Mouse (Mus musculus) embryonic facial prominence, embryonic 15.5 days (tissue): ENCODE measurements around the gene Grk1. TPM values are rescaled to one million over a fixed set of nuclear protein-coding genes. Genes with fewer than 3 reads are reported as not detected.

Source experiments
- ATAC-seq: fragments of 200-750 bp; cut with Nextera tagmentation; 2 replicates; pipeline ENCODE4 v1.8.0; 2017; ENCODE audit warnings: low read depth, moderate TSS enrichment; ENCODE audit not compliant: insufficient number of reproducible peaks, low FRiP score, low TSS enrichment
- H3K27ac ChIP-seq: fragments of 300-500 bp; sonication (generic); replicated peaks from 2 replicates; pipeline ENCODE4 v1.5.1; 2015; ENCODE audit warnings: mild to moderate bottlenecking, inconsistent platforms
- H3K27me3 ChIP-seq: fragments of 300-500 bp; sonication (generic); 2 replicates; pipeline ENCODE4 v1.6.1; 2015; ENCODE audit warnings: inconsistent platforms
- H3K36me3 ChIP-seq: fragments of 300-500 bp; sonication (generic); 2 replicates; pipeline ENCODE4 v1.6.1; 2015; ENCODE audit warnings: mild to moderate bottlenecking, inconsistent platforms
- H3K4me1 ChIP-seq: fragments of 300-500 bp; sonication (generic); 2 replicates; pipeline ENCODE4 v1.6.1; 2015; ENCODE audit warnings: inconsistent platforms
- H3K4me2 ChIP-seq: fragments of 300-500 bp; sonication (generic); replicated peaks from 2 replicates; pipeline ENCODE4 v1.6.1; 2015; ENCODE audit warnings: mild to moderate bottlenecking, inconsistent platforms
- H3K4me3 ChIP-seq: fragments of 300-500 bp; sonication (generic); replicated peaks from 2 replicates; pipeline ENCODE4 v1.5.1; 2015; ENCODE audit warnings: mild to moderate bottlenecking, inconsistent platforms
- H3K9ac ChIP-seq: fragments of 300-500 bp; sonication (generic); 2 replicates; pipeline ENCODE4 v1.6.1; 2015; ENCODE audit warnings: inconsistent platforms
- H3K9me3 ChIP-seq: fragments of 300-500 bp; sonication (generic); replicated peaks from 2 replicates; pipeline ENCODE4 v1.6.1; 2016; ENCODE audit warnings: inconsistent platforms
- WGBS: fragments of 180-500 bp; shearing (Covaris S2); methylation state at CpG from one replicate; pipeline ENCODE4 v1.1.7; 2015; 5-methylcytosine and 5-hydroxymethylcytosine counted together
- polyA plus RNA-seq: library from polyadenylated mRNA; unstranded; fragments of >200 nt; fragmentation: Nextera tagmentation; extraction: Ambion mirVana; gene quantifications from 2 replicates; pipeline ENCODE4 v1.2.1, GENCODE M21; 2015

Gene Grk1
- polyA plus RNA-seq, 1 experiment from 2014 or later = 0.04 TPM

- no peak overlapping the region for H3K9ac ChIP-seq
- WGBS = 64% methylated on average over 8 of the region's 8 CpGs
- no peaks in the 10 kb centered on the region for H3K27me3 ChIP-seq
- no peaks in the 10 kb centered on the region for H3K9me3 ChIP-seq
- H3K36me3 ChIP-seq = no peaks in the 10 kb centered on the region
- no peak overlapping the region for H3K4me3 ChIP-seq
- no peaks in the 10 kb centered on the region for H3K4me1 ChIP-seq
- no peak for ATAC-seq
- H3K4me2 ChIP-seq = no peak overlapping the region
- H3K27ac ChIP-seq = no peak overlapping the region
Observed at GRCm38 (mm10) chr8:13454341-13455113, 49.6 kb downstream of the Grk1 start.

GRCm38 (mm10) chr8:13455295-13455694 is 50.4 kb downstream of the Grk1 start:
- Histone ChIP-seq H3K27ac (no peak overlapping the region), H3K9me3 (no peaks in the 10 kb centered on the region), H3K27me3 (no peaks in the 10 kb centered on the region), H3K4me1 (no peaks in the 10 kb centered on the region), H3K9ac (no peak overlapping the region), H3K36me3 (no peaks in the 10 kb centered on the region), H3K4me3 (no peak overlapping the region), H3K4me2 (no peak overlapping the region)
- 22% methylated on average over 2 of the region's 2 CpGs for whole genome bisulfite sequencing
- no peak for ATAC-seq

DNA sequence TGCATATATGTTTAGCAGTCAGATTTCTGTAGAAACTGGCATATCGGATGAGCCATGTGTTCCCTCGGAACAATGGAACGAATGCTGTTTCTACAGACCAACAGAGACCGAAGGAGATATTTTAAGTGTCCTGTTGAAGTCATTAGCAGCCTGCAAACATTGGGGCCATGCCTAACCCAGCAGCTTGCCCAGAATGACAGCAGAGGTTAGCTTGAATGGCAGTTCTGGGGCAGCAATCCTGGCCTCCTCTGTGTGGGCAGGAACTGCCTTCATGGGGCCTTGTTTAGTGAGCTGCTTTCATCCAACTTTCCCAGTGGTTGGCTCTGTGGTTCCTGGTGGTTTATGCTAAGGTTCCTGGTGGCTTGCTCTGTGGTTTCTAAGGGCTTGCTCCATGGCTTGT is 54.5 kb downstream of the Grk1 start:
- no peak overlapping the region for H3K9ac ChIP-seq
- no peak overlapping the region for H3K27ac ChIP-seq
- no peaks in the 10 kb centered on the region for H3K9me3 ChIP-seq
- H3K4me1 ChIP-seq = no peaks in the 10 kb centered on the region
- H3K4me2 ChIP-seq = no peak overlapping the region
- no peaks in the 10 kb centered on the region for H3K36me3 ChIP-seq
- no peak overlapping the region for H3K4me3 ChIP-seq
- H3K27me3 ChIP-seq = no peaks in the 10 kb centered on the region
- no peak for ATAC-seq
- WGBS = 89% methylated on average over 4 of the region's 4 CpGs

DNA sequence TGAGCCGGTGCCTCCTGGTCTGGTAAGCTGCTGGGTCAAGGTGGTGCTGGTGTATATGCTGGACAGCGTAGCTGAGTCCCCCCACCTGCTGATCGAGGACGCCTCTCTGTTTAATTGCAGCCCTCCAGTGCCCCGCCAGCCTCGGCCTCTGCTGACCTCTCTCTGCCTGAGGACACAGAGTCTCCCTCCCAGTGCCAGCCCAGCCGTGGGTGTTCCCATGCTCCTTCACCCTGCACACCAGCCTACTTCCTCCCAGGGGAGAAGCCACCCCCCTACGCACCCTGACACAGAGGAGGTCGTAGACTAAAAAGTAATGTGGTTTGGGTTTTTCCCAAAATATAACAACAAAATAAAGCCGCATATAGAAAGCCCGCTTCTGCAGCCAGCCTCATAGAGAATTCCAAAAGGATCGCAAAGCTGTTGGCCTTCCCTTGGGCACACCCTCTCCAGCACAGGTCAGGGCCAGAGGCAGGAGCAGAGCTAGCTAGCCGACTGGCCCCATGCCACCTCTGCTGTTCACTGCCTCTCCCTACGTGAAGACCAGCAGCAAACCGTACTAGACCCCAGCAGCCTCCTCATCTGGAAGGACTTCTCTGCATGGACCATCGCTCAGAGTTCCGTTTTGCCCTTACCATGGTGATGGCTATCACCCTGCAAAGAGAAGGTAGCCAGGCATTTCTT is 56.3 kb downstream of the Grk1 start:
- 72% methylated on average over 17 of the region's 17 CpGs for WGBS
- Histone ChIP-seq H3K4me3 (no peak overlapping the region), H3K27ac (no peak overlapping the region), H3K9ac (no peak overlapping the region), H3K9me3 (no peaks in the 10 kb centered on the region), H3K27me3 (no peaks in the 10 kb centered on the region), H3K36me3 (no peaks in the 10 kb centered on the region), H3K4me1 (no peaks in the 10 kb centered on the region), H3K4me2 (no peak overlapping the region)
- no peak for ATAC-seq

DNA sequence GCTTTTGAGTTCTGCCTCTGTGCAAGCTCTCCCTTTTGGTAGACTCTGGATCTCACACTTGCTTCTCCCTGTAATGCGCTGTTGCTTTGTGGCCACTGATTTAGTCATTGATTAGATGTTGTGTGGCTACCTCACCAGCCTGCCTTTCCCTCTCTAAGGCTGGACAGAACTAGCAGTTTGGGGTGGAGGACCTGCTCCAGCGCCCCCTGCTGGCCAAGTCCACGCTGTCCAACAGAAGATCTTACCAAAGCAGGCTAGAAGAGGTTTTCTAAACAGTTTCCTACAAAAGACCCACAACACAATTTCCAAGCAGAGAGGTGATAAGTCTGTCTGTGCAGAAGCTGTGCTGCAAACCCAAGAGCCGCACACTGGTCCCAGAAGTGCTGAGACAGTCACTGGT is 57.0 kb downstream of the Grk1 start:
- no peak for ATAC-seq
- Histone ChIP-seq H3K4me3 (no peak overlapping the region), H3K4me1 (no peaks in the 10 kb centered on the region), H3K27ac (no peak overlapping the region), H3K9ac (no peak overlapping the region), H3K27me3 (no peaks in the 10 kb centered on the region), H3K9me3 (no peaks in the 10 kb centered on the region), H3K4me2 (no peak overlapping the region), H3K36me3 (no peaks in the 10 kb centered on the region)
- 39% methylated on average over 4 of the region's 4 CpGs for WGBS

- Histone ChIP-seq H3K4me2 (no peak overlapping the region), H3K36me3 (no peaks in the 10 kb centered on the region), H3K27ac (no peak overlapping the region), H3K4me3 (no peak overlapping the region), H3K27me3 (no peaks in the 10 kb centered on the region), H3K9ac (no peak overlapping the region), H3K9me3 (no peaks in the 10 kb centered on the region), H3K4me1 (no peaks in the 10 kb centered on the region)
- ATAC-seq = no peak
- 83% methylated on average over 10 of the region's 10 CpGs for WGBS
Observed at GRCm38 (mm10) chr8:13462392-13462791, 57.5 kb downstream of the Grk1 start.

- H3K27ac ChIP-seq = no peak overlapping the region
- H3K9me3 ChIP-seq = no peaks in the 10 kb centered on the region
- 42% methylated on average over 7 of the region's 7 CpGs for WGBS
- H3K4me3 ChIP-seq = no peak overlapping the region
- H3K27me3 ChIP-seq = no peaks in the 10 kb centered on the region
- no peak overlapping the region for H3K4me2 ChIP-seq
- H3K9ac ChIP-seq = no peak overlapping the region
- H3K4me1 ChIP-seq = no peaks in the 10 kb centered on the region
- H3K36me3 ChIP-seq = no peaks in the 10 kb centered on the region
- ATAC-seq = no peak
Observed at GRCm38 (mm10) chr8:13465324-13465723, 60.4 kb downstream of the Grk1 start.

- 42% methylated on average over 5 of the region's 5 CpGs for WGBS
- Histone ChIP-seq H3K4me3 (no peak overlapping the region), H3K27me3 (no peaks in the 10 kb centered on the region), H3K4me2 (no peak overlapping the region), H3K36me3 (no peaks in the 10 kb centered on the region), H3K4me1 (no peaks in the 10 kb centered on the region), H3K9me3 (no peaks in the 10 kb centered on the region), H3K9ac (no peak overlapping the region), H3K27ac (no peak overlapping the region)
- ATAC-seq = no peak
Observed at GRCm38 (mm10) chr8:13466989-13467388, 62.1 kb downstream of the Grk1 start.

- Histone ChIP-seq H3K27me3 (no peaks in the 10 kb centered on the region), H3K9ac (no peak overlapping the region), H3K36me3 (no peaks in the 10 kb centered on the region), H3K4me2 (no peak overlapping the region), H3K9me3 (no peaks in the 10 kb centered on the region), H3K4me3 (no peak overlapping the region), H3K27ac (no peak overlapping the region), H3K4me1 (no peaks in the 10 kb centered on the region)
- WGBS = 82% methylated on average over 9 of the region's 9 CpGs
- ATAC-seq = no peak
Observed at GRCm38 (mm10) chr8:13468737-13469136, 63.9 kb downstream of the Grk1 start.

DNA sequence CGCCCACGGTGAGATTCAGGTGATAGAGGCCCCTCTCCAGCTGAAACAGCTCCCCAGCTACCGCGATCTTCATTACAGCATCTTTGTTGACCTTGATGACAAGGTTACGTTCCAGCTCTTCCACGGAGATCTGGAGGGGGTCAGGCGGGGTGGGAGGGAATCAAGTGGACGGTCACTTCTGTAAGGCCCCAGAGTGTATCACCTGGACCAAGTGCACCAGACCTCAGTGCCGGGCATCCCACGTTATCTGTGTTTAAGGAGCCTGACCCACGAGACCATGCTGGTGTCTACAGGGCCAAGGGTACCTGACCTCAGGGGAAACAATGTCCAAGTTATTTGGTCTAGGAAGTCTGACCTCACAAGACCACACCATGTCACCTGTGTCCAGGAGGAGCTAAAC is 66.6 kb downstream of the Grk1 start:
- H3K4me3 ChIP-seq = no peak overlapping the region
- H3K4me2 ChIP-seq = no peak overlapping the region
- WGBS = 90% methylated on average over 11 of the region's 11 CpGs
- no peaks in the 10 kb centered on the region for H3K27me3 ChIP-seq
- no peak overlapping the region for H3K9ac ChIP-seq
- no peaks in the 10 kb centered on the region for H3K9me3 ChIP-seq
- H3K36me3 ChIP-seq = no peaks in the 10 kb centered on the region
- H3K4me1 ChIP-seq = no peaks in the 10 kb centered on the region
- ATAC-seq = no peak
- H3K27ac ChIP-seq = no peak overlapping the region
